Mouse (Mus musculus): ENCODE results near the gene Armc8.

DNA sequence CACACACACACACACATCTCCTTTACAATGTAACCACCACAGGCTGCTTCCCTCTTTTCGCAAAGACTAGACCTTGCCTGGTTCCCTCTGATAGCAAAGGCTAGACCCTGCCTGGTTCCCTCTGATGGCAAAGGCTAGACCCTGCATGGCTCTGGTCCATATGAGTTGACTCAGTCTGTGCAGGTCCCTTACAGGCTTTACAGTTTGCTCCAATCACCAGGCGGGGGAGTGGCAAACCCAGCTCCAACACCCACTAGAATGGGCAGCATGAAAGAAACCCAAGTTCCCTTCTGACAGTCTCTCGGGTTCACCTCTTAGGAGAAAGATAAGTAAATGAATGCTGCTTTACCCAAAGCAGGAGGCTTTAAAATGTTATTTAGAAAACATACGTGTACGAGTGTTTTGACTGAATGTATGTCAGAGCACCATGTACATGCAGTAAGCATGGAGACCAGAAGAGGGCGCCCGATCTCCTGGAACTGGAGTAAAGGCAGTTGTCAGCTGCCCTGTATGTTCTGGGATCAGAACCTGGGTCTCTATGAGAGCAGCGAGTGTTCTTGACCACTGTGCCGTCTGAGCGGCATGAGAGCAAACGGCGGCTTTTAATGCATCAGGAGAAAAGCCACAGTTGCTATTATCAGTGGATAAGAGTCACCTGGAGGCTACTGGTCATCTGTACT, 110.0 kb downstream of the Armc8 start:
- peak; percentile 71 for TF ChIP-seq CTCF (IDR thresholded peaks at IDR 0.05; ENCODE audit: low read depth, low read length)
- TF ChIP-seq POLR2A (IDR thresholded peaks at IDR 0.05; ENCODE audit: extremely low read depth, insufficient read depth, low read length): no peak

Measured in liver, adult 2 months (tissue).